Mouse (Mus musculus) midbrain, postnatal 0 days (tissue): Measurements from ENCODE around the gene Gm11541. TPM values are rescaled to one million over a fixed set of nuclear protein-coding genes. Genes with fewer than 3 reads are reported as not detected.

Source experiments
- ATAC-seq: fragments of 200-750 bp; cut with Nextera tagmentation; 2 replicates; pipeline ENCODE4 v1.8.0; 2017; ENCODE audit warnings: moderate number of reproducible peaks, mild to moderate bottlenecking, moderate TSS enrichment, moderate library complexity; ENCODE audit not compliant: low FRiP score
- DNase-seq: peaks from one replicate; pipeline ENCODE4 v3.0.0-alpha.2; 2015; ENCODE audit warnings: low spot score
- H3K27ac ChIP-seq: fragments of 300-500 bp; sonication (generic); 2 replicates; pipeline ENCODE4 v1.5.1; 2014; ENCODE audit warnings: low read depth, mild to moderate bottlenecking, low read length, mixed read lengths
- H3K27me3 ChIP-seq: fragments of 300-500 bp; sonication (generic); 2 replicates; pipeline ENCODE4 v1.6.1; 2014; ENCODE audit warnings: low read length, control low read depth, mixed read lengths; ENCODE audit not compliant: insufficient read depth
- H3K36me3 ChIP-seq: fragments of 300-500 bp; sonication (generic); 2 replicates; pipeline ENCODE4 v1.6.1; 2014; ENCODE audit warnings: low read length, control low read depth, mixed read lengths; ENCODE audit not compliant: insufficient read depth
- H3K4me1 ChIP-seq: fragments of 300-500 bp; sonication (generic); 2 replicates; pipeline ENCODE4 v1.6.1; 2014; ENCODE audit warnings: mild to moderate bottlenecking, control low read depth, antibody characterized with exemption, low read length, mixed read lengths; ENCODE audit not compliant: insufficient read depth
- H3K4me2 ChIP-seq: fragments of 300-500 bp; sonication (generic); 2 replicates; pipeline ENCODE4 v1.6.1; 2014; ENCODE audit warnings: low read depth, mild to moderate bottlenecking, low read length, mixed read lengths; ENCODE audit not compliant: poor library complexity, severe bottlenecking
- H3K4me3 ChIP-seq: fragments of 300-500 bp; sonication (generic); 2 replicates; pipeline ENCODE4 v1.5.1; 2014; ENCODE audit warnings: low read depth, mild to moderate bottlenecking, low read length, moderate library complexity
- H3K9ac ChIP-seq: fragments of 300-500 bp; sonication (generic); replicated peaks from 2 replicates; pipeline ENCODE4 v1.6.1; 2014; ENCODE audit warnings: mild to moderate bottlenecking, low read length, moderate library complexity, mixed read lengths; ENCODE audit not compliant: poor library complexity, severe bottlenecking
- H3K9me3 ChIP-seq: fragments of 300-500 bp; sonication (generic); 2 replicates; pipeline ENCODE4 v1.6.1; 2016; ENCODE audit warnings: low read length, control low read depth
- CTCF ChIP-seq: IDR thresholded peaks from 2 replicates; pipeline ENCODE4 v1.5.1; 2016; ENCODE audit warnings: antibody characterized with exemption, mild to moderate bottlenecking
- WGBS: fragments of 180-500 bp; shearing (Covaris S2); extraction: QIAGEN DNeasy Blood & Tissue Kit; methylation state at CpG from one replicate; pipeline ENCODE4 v1.1.7; 2014; 5-methylcytosine and 5-hydroxymethylcytosine counted together
- polyA plus RNA-seq: library from polyadenylated mRNA; unstranded; fragments of >200 nt; fragmentation: Nextera tagmentation; extraction: Ambion mirVana; gene quantifications from 2 replicates; pipeline ENCODE4 v1.2.1, GENCODE M21; 2015
- total RNA-seq: library from RNA; depleted of rRNA; stranded (reverse); fragments of >200 nt; gene quantifications from 2 replicates; pipeline ENCODE4 v1.2.3, GENCODE M21; 2014

The Gm11541 gene
- total and polyA plus RNA-seq, 2 experiments from 2014 or later, result 0.22 TPM; not detected in 1

GRCm38 (mm10) chr11:94676308-94676707 is 28.0 kb downstream of the Gm11541 start:
- peak overlapping the region; percentile 91 for H3K9ac ChIP-seq
- H3K4me2 ChIP-seq, result peak overlapping the region; percentile 85
- no peaks in the 10 kb centered on the region for H3K36me3 ChIP-seq
- no peak overlapping the region for H3K27ac ChIP-seq
- H3K9me3 ChIP-seq, result no peaks in the 10 kb centered on the region
- DNase-seq (no peak), ATAC-seq (no peak)
- WGBS, result 40% methylated on average over 4 of the region's 4 CpGs
- no peak for TF ChIP-seq CTCF
- peak overlapping the region; percentile 95 for H3K4me3 ChIP-seq
- H3K27me3 ChIP-seq, result no peaks in the 10 kb centered on the region
- H3K4me1 ChIP-seq, result peaks cover 15% of the 10 kb centered on the region

DNA sequence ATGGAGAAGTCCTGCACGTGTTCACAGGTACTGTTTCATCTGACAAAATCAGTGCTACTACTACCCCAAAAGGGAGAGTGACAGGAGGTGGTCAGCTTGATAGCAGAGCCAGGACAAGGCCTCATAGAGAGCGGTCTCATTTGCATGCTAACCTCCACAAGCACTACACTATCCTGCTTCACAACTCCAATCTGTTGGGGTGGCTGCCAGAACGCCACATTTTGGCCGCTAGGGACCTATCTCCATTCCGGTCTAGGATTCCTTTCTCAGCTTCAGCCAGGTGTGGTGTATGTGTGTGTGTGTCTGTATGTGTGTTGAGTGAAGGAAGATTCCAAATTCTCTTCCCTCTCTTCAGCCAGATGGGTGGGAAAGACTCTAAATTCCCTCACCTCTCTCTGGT is 28.9 kb downstream of the Gm11541 start:
- Histone ChIP-seq H3K4me2 (peak overlapping the region; percentile 85; the same call in 1 of the 2 replicates), H3K9me3 (no peaks in the 10 kb centered on the region), H3K27ac (no peak overlapping the region), H3K27me3 (no peaks in the 10 kb centered on the region), H3K4me3 (no peak overlapping the region), H3K9ac (no peak overlapping the region), H3K36me3 (no peaks in the 10 kb centered on the region), H3K4me1 (peaks cover 15% of the 10 kb centered on the region)
- ATAC-seq, result no peak
- TF ChIP-seq CTCF, result no peak
- DNase-seq, result no peak
- WGBS, result 74% methylated on average over 5 of the region's 5 CpGs

- H3K27me3 ChIP-seq, result no peaks in the 10 kb centered on the region
- no peak for DNase-seq
These were observed 29.3 kb downstream of the Gm11541 start for GRCm38 (mm10) chr11:94674984-94675383.

GRCm38 (mm10) chr11:94665281-94665680 is 39.0 kb downstream of the Gm11541 start:
- H3K4me3 ChIP-seq, result no peak overlapping the region
- peaks cover 60% of the 10 kb centered on the region for H3K36me3 ChIP-seq
- H3K9ac ChIP-seq, result no peak overlapping the region
- WGBS, result 88% methylated on average over 6 of the region's 6 CpGs
- no peak overlapping the region for H3K4me2 ChIP-seq
- TF ChIP-seq CTCF, result no peak
- no peaks in the 10 kb centered on the region for H3K27me3 ChIP-seq
- ATAC-seq (no peak), DNase-seq (no peak)
- no peaks in the 10 kb centered on the region for H3K4me1 ChIP-seq
- no peak overlapping the region for H3K27ac ChIP-seq
- H3K9me3 ChIP-seq, result no peaks in the 10 kb centered on the region

More at GRCm38 (mm10) chr11:94674984-94675383, 29.3 kb downstream of the Gm11541 start:
- Histone ChIP-seq H3K4me3 (no peak overlapping the region), H3K4me1 (peaks cover 15% of the 10 kb centered on the region), H3K9me3 (no peaks in the 10 kb centered on the region), H3K9ac (0 out of 2 replicates have a peak overlapping the region, but pooled peaks have one; percentile 15), H3K36me3 (peaks cover under 1% of the 10 kb centered on the region), H3K4me2 (no peak overlapping the region), H3K27ac (no peak overlapping the region)
- WGBS, result 82% methylated on average over 5 of the region's 5 CpGs
- no peak for ATAC-seq
- TF ChIP-seq CTCF, result no peak

- H3K36me3 ChIP-seq, result peaks cover 40% of the 10 kb centered on the region
- no peaks in the 10 kb centered on the region for H3K9me3 ChIP-seq
- H3K27me3 ChIP-seq, result no peaks in the 10 kb centered on the region
- H3K9ac ChIP-seq, result no peak overlapping the region
- no peak for DNase-seq
- no peak for ATAC-seq
- no peak overlapping the region for H3K27ac ChIP-seq
- no peak overlapping the region for H3K4me2 ChIP-seq
- no peak overlapping the region for H3K4me3 ChIP-seq
- 45% methylated on average over 1 of the region's 1 CpGs for WGBS
- no peak for TF ChIP-seq CTCF
- H3K4me1 ChIP-seq, result no peaks in the 10 kb centered on the region
These were observed 43.0 kb downstream of the Gm11541 start for GRCm38 (mm10) chr11:94661344-94661743.

DNA sequence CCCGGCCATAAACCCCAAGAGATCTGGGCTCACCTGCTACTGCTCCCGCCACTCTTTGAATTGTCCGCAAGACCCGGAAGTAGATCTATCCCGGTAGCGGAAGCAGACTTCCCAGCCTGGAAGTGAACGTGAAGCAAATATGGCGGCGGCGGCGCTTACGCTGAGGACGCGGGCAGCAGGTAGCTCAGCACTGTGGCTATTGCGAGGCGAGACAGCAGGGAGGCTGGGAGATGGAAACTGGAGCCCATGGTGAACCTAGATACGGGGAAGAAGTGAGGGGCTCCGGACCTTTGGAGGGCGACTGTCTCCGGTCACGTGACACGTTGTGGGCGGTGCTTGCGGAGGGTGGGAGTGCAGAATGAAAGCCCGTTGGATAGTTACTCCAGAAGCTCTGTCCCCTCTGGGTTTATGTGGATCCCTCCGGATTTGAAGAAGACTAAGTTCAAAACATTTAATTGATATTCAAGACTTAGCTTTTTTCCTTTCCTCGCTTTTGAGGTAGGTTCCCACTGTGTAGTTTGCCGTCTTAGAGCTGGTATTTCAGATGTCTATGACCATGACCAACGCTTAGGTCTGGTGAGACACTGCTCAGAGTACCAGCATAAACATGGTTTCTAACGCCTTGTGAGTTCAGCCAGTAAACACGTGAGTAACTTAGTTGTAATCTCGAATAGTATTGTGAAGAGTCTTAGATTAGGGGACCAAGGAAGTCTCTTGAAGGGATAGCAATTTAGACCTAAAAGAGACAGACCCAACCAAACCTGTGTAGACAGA is 50.4 kb downstream of the Gm11541 start, which contains the start of the genes Mrpl27 and Eme1:
Gene Mrpl27, plus strand, starts transcription at position 105 of the 774 bp plus-strand sequence.
Gene Eme1, minus strand, starts transcription at position 302 of the 774 bp plus-strand sequence.
- WGBS, result 1% methylated on average over 32 of the region's 32 CpGs
- Histone ChIP-seq H3K4me1 (0 out of 2 replicates have a peak, but pooled peaks cover 2% of the 10 kb centered on the region), H3K9me3 (no peaks in the 10 kb centered on the region), H3K27me3 (no peaks in the 10 kb centered on the region), H3K4me3 (peak within 1 kb of the TSS; percentile 60), H3K9ac (peak within 1 kb of the TSS; percentile 68), H3K4me2 (peak within 1 kb of the TSS; percentile 78), H3K27ac (peak within 1 kb of the TSS; percentile 92), H3K36me3 (peaks cover 7% of the 10 kb centered on the region)
- ATAC-seq, result peak; percentile 88
- TF ChIP-seq CTCF, result no peak
- DNase-seq, result peak; percentile 85
